Mouse (Mus musculus) MEL (cell line): ENCODE measurements around the gene Tcl1b5. TPM values are rescaled to one million over a fixed set of nuclear protein-coding genes. Genes with fewer than 3 reads are reported as not detected.
"Not testable (repeated sequence)": the region's sequence is repeated elsewhere in the genome, so short reads cannot be mapped to it uniquely, and the experiment has no call there.

Experiments
- DNase-seq: peaks from one replicate; pipeline ENCODE4 v3.0.0; 2011; ENCODE audit warnings: low read depth, low spot score
- H3K27ac ChIP-seq: 2 replicates; pipeline ENCODE4 v1.5.1; 2012; ENCODE audit warnings: low read depth, mild to moderate bottlenecking, control low read depth, low read length, moderate library complexity; ENCODE audit not compliant: control insufficient read depth
- H3K27me3 ChIP-seq, 2 experiments: fragments of 150-350 bp in 1 of 2; sonication (generic) in 1 of 2; 2 replicates each; pipeline ENCODE4 v1.6.1; 2012; ENCODE audit warnings: low read length in 2 of 2, mild to moderate bottlenecking in 2 of 2, improper control_type of control experiment in 1 of 2, moderate library complexity in 1 of 2; ENCODE audit not compliant: insufficient read depth in 2 of 2, control insufficient read depth in 1 of 2
- H3K36me3 ChIP-seq, 2 experiments: 2 replicates each; pipeline ENCODE4 v1.6.1; 2012 to 2014; ENCODE audit warnings: low read length in 2 of 2, improper control_type of control experiment in 1 of 2, inconsistent platforms in 1 of 2, mild to moderate bottlenecking in 1 of 2; ENCODE audit not compliant: insufficient read depth in 2 of 2, control insufficient read depth in 1 of 2
- H3K4me1 ChIP-seq, 2 experiments: fragments of 150-350 bp in 1 of 2; sonication (generic) in 1 of 2; 2 replicates each; pipeline ENCODE4 v1.6.1; 2012; ENCODE audit warnings: low read length in 2 of 2, improper control_type of control experiment in 1 of 2, mild to moderate bottlenecking in 1 of 2; ENCODE audit not compliant: insufficient read depth in 2 of 2, control insufficient read depth in 1 of 2
- H3K4me3 ChIP-seq, 2 experiments: fragments of 150-350 bp in 1 of 2; sonication (generic) in 1 of 2; 2 replicates each; pipeline ENCODE4 v1.5.1; 2012; ENCODE audit warnings: low read depth in 2 of 2, low read length in 2 of 2, mild to moderate bottlenecking in 2 of 2, moderate library complexity in 2 of 2, control low read depth in 1 of 2, improper control_type of control experiment in 1 of 2; ENCODE audit not compliant: control insufficient read depth in 1 of 2, insufficient read depth in 1 of 2
- H3K79me2 ChIP-seq: 2 replicates; pipeline ENCODE4 v1.6.1; 2012; ENCODE audit warnings: mild to moderate bottlenecking, low read length, moderate library complexity; ENCODE audit not compliant: control insufficient read depth, poor library complexity, insufficient read depth
- H3K9ac ChIP-seq: 2 replicates; pipeline ENCODE4 v1.6.1; 2012; ENCODE audit warnings: low read depth, mild to moderate bottlenecking, control low read depth, low read length, moderate library complexity; ENCODE audit not compliant: control insufficient read depth, poor library complexity, severe bottlenecking
- H3K9me3 ChIP-seq: fragments of 150-350 bp; sonication (generic); replicated peaks from 2 replicates; pipeline ENCODE4 v1.6.1; 2012; ENCODE audit warnings: mild to moderate bottlenecking, low read length, improper control_type of control experiment, moderate library complexity; ENCODE audit not compliant: insufficient read depth
- CTCF ChIP-seq, 3 experiments: IDR thresholded peaks in 2 of 3; conservative IDR thresholded peaks in 1 of 3; 2 replicates each; pipeline ENCODE4 v1.5.1; 2011 to 2012; ENCODE audit warnings: low read length in 3 of 3, low read depth in 2 of 3, mild to moderate bottlenecking in 2 of 3, improper control_type of control experiment in 1 of 3, inconsistent platforms in 1 of 3, mixed read lengths in 1 of 3, moderate library complexity in 1 of 3; ENCODE audit not compliant: control insufficient read depth in 1 of 3, insufficient read depth in 1 of 3, poor library complexity in 1 of 3, severe bottlenecking in 1 of 3
- polyA plus RNA-seq, 2 experiments: library from polyadenylated mRNA; stranded (reverse) in 1 of 2; unstranded in 1 of 2; fragments of >175 nt in 1 of 2; fragments of >200 nt in 1 of 2; gene quantifications; 2 replicates each; pipeline versions ENCODE4 v1.2.1 to v1.2.4; 2012; ENCODE audit warnings: low replicate concordance in 2 of 2, low read depth in 1 of 2; ENCODE audit not compliant: insufficient read length in 2 of 2, insufficient read depth in 1 of 2, missing spikeins in 1 of 2
- total RNA-seq: library from RNA; depleted of rRNA; stranded (reverse); fragments of 300-350 nt; gene quantifications from 2 replicates; pipeline ENCODE4 v1.2.3, GENCODE M21; 2012

The Tcl1b5 gene
- total and polyA plus RNA-seq, 3 experiments = not detected

DNA sequence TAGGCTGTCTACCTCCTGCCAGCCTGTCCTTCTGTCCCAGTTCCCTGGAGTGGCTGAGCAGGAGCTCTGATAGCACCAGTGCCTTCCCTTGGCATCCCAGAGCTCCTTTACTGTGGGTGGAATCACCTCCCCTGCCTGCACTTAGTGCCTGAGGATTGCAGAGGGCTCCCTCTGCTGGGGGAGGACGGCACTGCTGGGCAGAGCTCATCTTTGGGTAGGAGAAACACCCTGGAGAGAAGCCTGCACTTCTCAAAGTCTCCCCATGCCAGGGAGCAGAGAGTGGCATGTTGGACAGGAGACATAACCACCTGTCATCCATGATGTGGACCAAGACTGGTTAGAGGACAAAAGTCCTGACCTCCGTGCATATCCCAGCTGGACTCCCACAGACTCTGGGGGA, 12.8 kb downstream of the Tcl1b5 start:
- not testable (repeated sequence) for H3K27ac ChIP-seq, H3K79me2 ChIP-seq, H3K27me3 ChIP-seq, H3K9me3 ChIP-seq, H3K4me3 ChIP-seq, H3K9ac ChIP-seq, H3K36me3 ChIP-seq, H3K4me1 ChIP-seq, DNase-seq
- 0 out of 6 replicates have a peak, but pooled peaks of 1 of the 3 experiments have one; percentile 12 for TF ChIP-seq CTCF (IDR thresholded peaks at IDR 0.05 in 2 of 3, conservative IDR thresholded peaks at IDR 0.05 in 1 of 3; ENCODE audit: control insufficient read depth in 1 of 3, insufficient read depth in 1 of 3, low read depth in 2 of 3, low read length in 3 of 3, poor library complexity in 1 of 3, severe bottlenecking in 1 of 3)

- H3K4me1 ChIP-seq = not testable (repeated sequence)
Observed at GRCm38 (mm10) chr12:105190743-105191142, 14.6 kb downstream of the Tcl1b5 start, which contains the start of gene Tcl1b3. Tcl1b3 (plus strand) TSS chr12:105191043.

DNA sequence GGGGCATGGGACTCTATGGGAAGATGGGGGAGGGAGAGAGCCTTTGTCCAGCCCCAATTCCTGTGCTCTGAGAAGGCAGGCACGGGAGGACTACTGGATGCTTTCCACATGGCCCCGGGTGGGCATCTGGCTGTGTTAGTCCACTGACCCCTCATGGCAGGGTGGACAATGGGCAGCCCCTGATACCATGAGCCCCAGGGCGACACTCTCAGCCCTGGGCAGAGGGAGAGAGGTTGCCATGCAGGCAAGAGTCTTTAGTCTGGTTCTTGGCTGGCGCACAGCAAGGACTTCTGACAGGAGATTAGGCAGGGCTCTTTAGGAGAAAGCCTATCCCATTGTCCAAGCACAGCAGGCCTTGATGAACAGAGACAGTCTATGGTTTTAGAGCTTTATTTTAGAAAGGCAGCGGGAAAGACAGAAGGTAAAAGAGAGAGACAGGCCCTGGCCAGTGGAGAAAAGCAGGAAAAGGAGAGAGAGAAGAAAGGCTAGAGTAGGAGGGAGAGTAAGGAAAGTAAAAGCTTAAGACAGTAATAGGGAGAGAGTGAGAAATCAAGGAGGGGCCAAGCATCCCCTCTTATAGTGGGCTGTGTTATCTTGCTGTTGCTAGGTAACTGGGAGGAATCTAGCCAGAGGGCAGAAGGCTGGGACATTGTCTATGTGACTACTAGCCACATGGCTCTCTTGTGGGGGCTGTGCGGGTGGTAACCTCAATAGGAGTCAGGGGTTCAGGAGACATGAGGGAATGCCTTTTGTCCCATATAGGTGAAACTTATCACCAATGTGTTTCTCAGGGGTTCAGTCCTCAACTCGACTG, 23.7 kb downstream of the Tcl1b5 start:
- not testable (repeated sequence) for H3K4me3 ChIP-seq, DNase-seq, H3K79me2 ChIP-seq, H3K4me1 ChIP-seq, H3K9me3 ChIP-seq, H3K27ac ChIP-seq, H3K9ac ChIP-seq, H3K36me3 ChIP-seq, H3K27me3 ChIP-seq

More at GRCm38 (mm10) chr12:105190743-105191142, 14.6 kb downstream of the Tcl1b5 start, which contains the start of gene Tcl1b3:
- H3K9ac ChIP-seq, H3K27ac ChIP-seq, H3K27me3 ChIP-seq, H3K9me3 ChIP-seq, H3K36me3 ChIP-seq, DNase-seq, H3K79me2 ChIP-seq, H3K4me3 ChIP-seq: not testable (repeated sequence)

DNA sequence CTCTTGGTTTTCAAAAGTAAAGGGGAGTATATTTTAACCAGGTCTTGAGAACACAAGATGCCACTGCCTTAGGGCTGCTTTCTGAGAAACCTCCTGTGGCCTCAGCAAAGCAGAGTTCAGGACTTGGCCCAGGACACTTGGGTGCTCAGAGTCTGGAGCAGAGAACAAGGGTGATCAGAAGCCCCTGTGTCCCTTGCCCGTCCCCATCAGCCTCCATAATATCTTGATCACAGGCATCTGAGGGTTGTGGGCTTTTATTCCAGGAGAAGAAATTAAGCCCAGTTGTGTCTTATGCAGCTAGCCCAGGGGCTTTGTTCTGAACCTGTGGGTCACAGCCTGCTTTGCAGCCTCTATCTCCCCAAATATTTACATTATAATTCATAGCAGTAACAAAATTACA, 25.5 kb downstream of the Tcl1b5 start, which contains the start of gene Tcl1b4:
TSS of gene Tcl1b4 (plus strand) at position 301 of the 400 bp plus-strand sequence.
- H3K4me1 ChIP-seq, H3K9me3 ChIP-seq: not testable (repeated sequence)

More for the DNA sequence above, 25.5 kb downstream of the Tcl1b5 start, which contains the start of gene Tcl1b4:
- H3K27me3 ChIP-seq, H3K4me3 ChIP-seq, H3K9ac ChIP-seq, H3K36me3 ChIP-seq, H3K27ac ChIP-seq, DNase-seq, H3K79me2 ChIP-seq: not testable (repeated sequence)
